Mouse (Mus musculus): ENCODE data around the gene Arih1.

- TF ChIP-seq ZNF384 (IDR thresholded peaks at IDR 0.05; ENCODE audit: low read depth, low read length), result no peak
- TF ChIP-seq HCFC1 (IDR thresholded peaks at IDR 0.05; ENCODE audit: borderline replicate concordance, insufficient read depth, low read length), result no peak
Observed at GRCm38 (mm10) chr9:59476617-59477016, 9.8 kb downstream of the Arih1 start.
